Mouse (Mus musculus): ENCODE data around the gene Gpr68.

- TF ChIP-seq EP300 (IDR thresholded peaks at IDR 0.05) (no peak), CTCF (IDR thresholded peaks at IDR 0.05) (no peak)
These were observed 36.2 kb downstream of the Gpr68 start for GRCm38 (mm10) chr12:100871841-100872240.
